Mouse (Mus musculus) hindbrain, embryonic 13.5 days (tissue): Measurements from ENCODE around the gene Rhno1. TPM values are rescaled to one million over a fixed set of nuclear protein-coding genes. Genes with fewer than 3 reads are reported as not detected.

Source experiments
- ATAC-seq: fragments of 200-750 bp; cut with Nextera tagmentation; 2 replicates; pipeline ENCODE4 v1.8.0; 2017; ENCODE audit warnings: moderate TSS enrichment; ENCODE audit not compliant: low FRiP score
- H3K27ac ChIP-seq: fragments of 300-500 bp; sonication (generic); 2 replicates; pipeline ENCODE4 v1.5.1; 2015; ENCODE audit warnings: inconsistent platforms, mild to moderate bottlenecking, moderate library complexity
- H3K27me3 ChIP-seq: fragments of 300-500 bp; sonication (generic); 2 replicates; pipeline ENCODE4 v1.6.1; 2015; ENCODE audit warnings: mild to moderate bottlenecking, inconsistent platforms
- H3K36me3 ChIP-seq: fragments of 300-500 bp; sonication (generic); 2 replicates; pipeline ENCODE4 v1.6.1; 2015; ENCODE audit warnings: mild to moderate bottlenecking, inconsistent platforms
- H3K4me1 ChIP-seq: fragments of 300-500 bp; sonication (generic); replicated peaks from 2 replicates; pipeline ENCODE4 v1.6.1; 2015; ENCODE audit warnings: inconsistent platforms
- H3K4me2 ChIP-seq: fragments of 300-500 bp; sonication (generic); 2 replicates; pipeline ENCODE4 v1.6.1; 2015; ENCODE audit warnings: inconsistent platforms, mild to moderate bottlenecking, moderate library complexity
- H3K4me3 ChIP-seq: fragments of 300-500 bp; sonication (generic); 2 replicates; pipeline ENCODE4 v1.5.1; 2015; ENCODE audit warnings: mild to moderate bottlenecking, inconsistent platforms
- H3K9ac ChIP-seq: fragments of 300-500 bp; sonication (generic); 2 replicates; pipeline ENCODE4 v1.6.1; 2015; ENCODE audit warnings: mild to moderate bottlenecking, inconsistent platforms
- H3K9me3 ChIP-seq: fragments of 300-500 bp; sonication (generic); 2 replicates; pipeline ENCODE4 v1.6.1; 2016; ENCODE audit warnings: inconsistent platforms
- WGBS: fragments of 180-500 bp; shearing (Covaris S2); methylation state at CpG from one replicate; pipeline ENCODE4 v1.1.7; 2015; 5-methylcytosine and 5-hydroxymethylcytosine counted together
- polyA plus RNA-seq: library from polyadenylated mRNA; unstranded; fragments of >200 nt; fragmentation: Nextera tagmentation; extraction: Ambion mirVana; gene quantifications from 2 replicates; pipeline ENCODE4 v1.2.1, GENCODE M21; 2015

The Rhno1 gene
- polyA plus RNA-seq, 1 experiment from 2014 or later, result 117 TPM

DNA sequence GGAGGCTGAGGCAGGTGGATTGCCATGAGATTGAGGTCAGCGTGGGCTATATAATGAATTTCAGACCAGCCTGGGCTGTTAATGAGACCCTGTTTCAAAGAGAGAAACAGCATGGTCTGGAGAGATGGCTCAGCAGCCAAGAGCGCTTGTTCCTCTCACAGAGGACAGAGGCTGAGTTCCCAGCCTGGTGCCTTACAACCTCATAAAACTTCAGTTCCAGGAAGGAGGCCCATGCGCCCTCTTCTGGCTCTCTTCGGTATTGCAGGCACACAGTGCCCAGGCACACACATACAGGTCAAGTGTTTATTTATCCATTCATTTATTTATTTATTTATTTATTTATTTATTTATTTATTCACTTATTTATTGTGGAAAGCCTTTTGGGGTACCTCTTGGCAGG is 54.4 kb downstream of the Rhno1 start:
- H3K27ac ChIP-seq, result no peak overlapping the region
- ATAC-seq, result no peak
- no peak overlapping the region for H3K4me3 ChIP-seq
- WGBS, result 33% methylated on average over 4 of the region's 4 CpGs
- H3K4me1 ChIP-seq, result no peaks in the 10 kb centered on the region
- no peak overlapping the region for H3K4me2 ChIP-seq
- no peaks in the 10 kb centered on the region for H3K9me3 ChIP-seq
- no peak overlapping the region for H3K9ac ChIP-seq
- H3K36me3 ChIP-seq, result no peaks in the 10 kb centered on the region
- H3K27me3 ChIP-seq, result 0 out of 2 replicates have a peak, but pooled peaks cover 7% of the 10 kb centered on the region

Other genes with a start within 250 kb of the Rhno1 start
- 32.7 and 35.8 TPM in 2 replicates for gene Tspan9, start 219.3 kb downstream of the Rhno1 start, polyA plus RNA-seq
- 0.53 and 0.70 TPM in 2 replicates for gene Tead4, start 62.1 kb downstream of the Rhno1 start, polyA plus RNA-seq
- 19.9 and 20.1 TPM in 2 replicates for gene Tulp3, start 7.1 kb downstream of the Rhno1 start, polyA plus RNA-seq
- gene Foxm1, start 56 bp upstream of the Rhno1 start, polyA plus RNA-seq, result 8.7 and 9.6 TPM in 2 replicates
- 0.47 and 0.70 TPM in 2 replicates for gene Tex52, start 12.5 kb upstream of the Rhno1 start, polyA plus RNA-seq
- not detected in 2 replicates for gene Gm44596, start 12.6 kb upstream of the Rhno1 start, polyA plus RNA-seq
- 8.1 and 9.5 TPM in 2 replicates for gene Nrip2, start 36.4 kb upstream of the Rhno1 start, polyA plus RNA-seq
- gene Itfg2, start 62.0 kb upstream of the Rhno1 start, polyA plus RNA-seq, result 41.7 and 46.0 TPM in 2 replicates
- gene Fkbp4, start 75.8 kb upstream of the Rhno1 start, polyA plus RNA-seq, result 371 and 380 TPM in 2 replicates
- 0.06 and 0.19 TPM in 2 replicates for gene Pzp, start 163.8 kb upstream of the Rhno1 start, polyA plus RNA-seq
- 0.42 and 0.89 TPM in 2 replicates for gene A2ml1, start 218.7 kb upstream of the Rhno1 start, polyA plus RNA-seq